Mouse (Mus musculus): Measurements from ENCODE around the gene Sidt1. TPM values are rescaled to one million over a fixed set of nuclear protein-coding genes. Genes with fewer than 3 reads are reported as not detected.

The Sidt1 gene
- polyA plus RNA-seq (2015; fragmentation: Nextera tagmentation; extraction: Ambion mirVana) = 0.02 and 0.05 TPM in 2 replicates

- no peak for ATAC-seq (ENCODE audit: low read depth)
- Histone ChIP-seq H3K27ac (ENCODE audit: low read length) (no peak within 1 kb of the TSS), H3K27me3 (ENCODE audit: control insufficient read depth, insufficient read depth, low read depth, low read length) (peaks cover 28% of the 10 kb centered on the region), H3K4me3 (ENCODE audit: low read depth, low read length) (peak within 1 kb of the TSS; percentile 54), H3K36me3 (ENCODE audit: control insufficient read depth, insufficient read depth) (no peaks in the 10 kb centered on the region), H3K9me3 (replicated peaks; ENCODE audit: control insufficient read depth, low read length) (peaks cover 3% of the 10 kb centered on the region; the same call in 1 of the 2 replicates), H3K4me2 (ENCODE audit: low read depth, low read length) (peak within 1 kb of the TSS; percentile 78), H3K9ac (ENCODE audit: low read depth, low read length) (peak within 1 kb of the TSS; percentile 45; the same call in 1 of the 2 replicates), H3K4me1 (ENCODE audit: control insufficient read depth, low read depth, low read length) (no peaks in the 10 kb centered on the region)
- 3% methylated on average over 15 of the region's 15 CpGs for WGBS (ENCODE audit: insufficient replicate concordance)
Observed at GRCm38 (mm10) chr16:44332861-44333284, at the start of gene Sidt1. TSS of gene Sidt1 (minus strand) at chr16:44333196.

- H3K4me3 ChIP-seq (ENCODE audit: low read depth, low read length) = no peak overlapping the region
- no peak overlapping the region for H3K9ac ChIP-seq (ENCODE audit: low read depth, low read length)
- H3K27ac ChIP-seq (ENCODE audit: low read length) = no peak overlapping the region
- no peaks in the 10 kb centered on the region for H3K4me1 ChIP-seq (ENCODE audit: control insufficient read depth, low read depth, low read length)
- H3K36me3 ChIP-seq (ENCODE audit: control insufficient read depth, insufficient read depth) = peaks cover 4% of the 10 kb centered on the region
- H3K9me3 ChIP-seq (replicated peaks; ENCODE audit: control insufficient read depth, low read length) = no peaks in the 10 kb centered on the region
- no peak for ATAC-seq (ENCODE audit: low read depth)
- H3K27me3 ChIP-seq (ENCODE audit: control insufficient read depth, insufficient read depth, low read depth, low read length) = no peaks in the 10 kb centered on the region
- no peak overlapping the region for H3K4me2 ChIP-seq (ENCODE audit: low read depth, low read length)
- WGBS (ENCODE audit: insufficient replicate concordance) = 85% methylated on average over 5 of the region's 5 CpGs
Observed at GRCm38 (mm10) chr16:44381578-44381977, 48.6 kb upstream of the Sidt1 start.

GRCm38 (mm10) chr16:44380006-44380405, 47.0 kb upstream of the Sidt1 start:
- Histone ChIP-seq H3K36me3 (ENCODE audit: control insufficient read depth, insufficient read depth) (peaks cover 4% of the 10 kb centered on the region), H3K4me3 (ENCODE audit: low read depth, low read length) (no peak overlapping the region), H3K4me2 (ENCODE audit: low read depth, low read length) (no peak overlapping the region), H3K4me1 (ENCODE audit: control insufficient read depth, low read depth, low read length) (no peaks in the 10 kb centered on the region), H3K9me3 (replicated peaks; ENCODE audit: control insufficient read depth, low read length) (no peaks in the 10 kb centered on the region), H3K27ac (ENCODE audit: low read length) (no peak overlapping the region), H3K27me3 (ENCODE audit: control insufficient read depth, insufficient read depth, low read depth, low read length) (no peaks in the 10 kb centered on the region), H3K9ac (ENCODE audit: low read depth, low read length) (no peak overlapping the region)
- no peak for ATAC-seq (ENCODE audit: low read depth)
- WGBS (ENCODE audit: insufficient replicate concordance) = 76% methylated on average over 4 of the region's 4 CpGs

- H3K27ac ChIP-seq (ENCODE audit: low read length) = no peak overlapping the region
- 50% methylated on average over 4 of the region's 4 CpGs for WGBS (ENCODE audit: insufficient replicate concordance)
Observed at GRCm38 (mm10) chr16:44375459-44375858, 42.5 kb upstream of the Sidt1 start.

GRCm38 (mm10) chr16:44365522-44365921, 32.5 kb upstream of the Sidt1 start:
- H3K4me3 ChIP-seq (ENCODE audit: low read depth, low read length) = no peak overlapping the region
- 46% methylated on average over 7 of the region's 7 CpGs for WGBS (ENCODE audit: insufficient replicate concordance)
- H3K4me2 ChIP-seq (ENCODE audit: low read depth, low read length) = no peak overlapping the region
- no peaks in the 10 kb centered on the region for H3K4me1 ChIP-seq (ENCODE audit: control insufficient read depth, low read depth, low read length)
- H3K36me3 ChIP-seq (ENCODE audit: control insufficient read depth, insufficient read depth) = 0 out of 2 replicates have a peak, but pooled peaks cover 2% of the 10 kb centered on the region
- H3K27me3 ChIP-seq (ENCODE audit: control insufficient read depth, insufficient read depth, low read depth, low read length) = no peaks in the 10 kb centered on the region
- no peak overlapping the region for H3K9ac ChIP-seq (ENCODE audit: low read depth, low read length)
- ATAC-seq (ENCODE audit: low read depth) = peak; percentile 55
- H3K9me3 ChIP-seq (replicated peaks; ENCODE audit: control insufficient read depth, low read length) = no peaks in the 10 kb centered on the region
- no peak overlapping the region for H3K27ac ChIP-seq (ENCODE audit: low read length)

More at GRCm38 (mm10) chr16:44375459-44375858, 42.5 kb upstream of the Sidt1 start:
- no peak overlapping the region for H3K4me3 ChIP-seq (ENCODE audit: low read depth, low read length)
- no peaks in the 10 kb centered on the region for H3K4me1 ChIP-seq (ENCODE audit: control insufficient read depth, low read depth, low read length)
- H3K9ac ChIP-seq (ENCODE audit: low read depth, low read length) = no peak overlapping the region
- no peaks in the 10 kb centered on the region for H3K9me3 ChIP-seq (replicated peaks; ENCODE audit: control insufficient read depth, low read length)
- H3K27me3 ChIP-seq (ENCODE audit: control insufficient read depth, insufficient read depth, low read depth, low read length) = no peaks in the 10 kb centered on the region
- ATAC-seq (ENCODE audit: low read depth) = no peak
- peaks cover 7% of the 10 kb centered on the region for H3K36me3 ChIP-seq (ENCODE audit: control insufficient read depth, insufficient read depth)
- no peak overlapping the region for H3K4me2 ChIP-seq (ENCODE audit: low read depth, low read length)

- Histone ChIP-seq H3K9me3 (replicated peaks; ENCODE audit: control insufficient read depth, low read length) (no peaks in the 10 kb centered on the region), H3K27me3 (ENCODE audit: control insufficient read depth, insufficient read depth, low read depth, low read length) (no peaks in the 10 kb centered on the region), H3K9ac (ENCODE audit: low read depth, low read length) (no peak overlapping the region), H3K36me3 (ENCODE audit: control insufficient read depth, insufficient read depth) (no peaks in the 10 kb centered on the region), H3K4me2 (ENCODE audit: low read depth, low read length) (no peak overlapping the region), H3K27ac (ENCODE audit: low read length) (no peak overlapping the region), H3K4me1 (ENCODE audit: control insufficient read depth, low read depth, low read length) (peaks cover 8% of the 10 kb centered on the region), H3K4me3 (ENCODE audit: low read depth, low read length) (no peak overlapping the region)
- WGBS (ENCODE audit: insufficient replicate concordance) = 80% methylated on average over 10 of the region's 10 CpGs
- no peak for ATAC-seq (ENCODE audit: low read depth)
Observed at GRCm38 (mm10) chr16:44361921-44362890, 29.2 kb upstream of the Sidt1 start.

- Histone ChIP-seq H3K27me3 (ENCODE audit: control insufficient read depth, insufficient read depth, low read depth, low read length) (no peaks in the 10 kb centered on the region), H3K9ac (ENCODE audit: low read depth, low read length) (no peak overlapping the region), H3K4me3 (ENCODE audit: low read depth, low read length) (no peak overlapping the region), H3K4me2 (ENCODE audit: low read depth, low read length) (peak overlapping the region; percentile 4; the same call in 1 of the 2 replicates), H3K4me1 (ENCODE audit: control insufficient read depth, low read depth, low read length) (peaks cover 8% of the 10 kb centered on the region), H3K27ac (ENCODE audit: low read length) (no peak overlapping the region), H3K9me3 (replicated peaks; ENCODE audit: control insufficient read depth, low read length) (no peaks in the 10 kb centered on the region), H3K36me3 (ENCODE audit: control insufficient read depth, insufficient read depth) (no peaks in the 10 kb centered on the region)
- peak; percentile 98 for ATAC-seq (ENCODE audit: low read depth)
- 52% methylated on average over 4 of the region's 4 CpGs for WGBS (ENCODE audit: insufficient replicate concordance)
Observed at GRCm38 (mm10) chr16:44357571-44358268, 24.7 kb upstream of the Sidt1 start.

- no peak for ATAC-seq (ENCODE audit: low read depth)
- no peaks in the 10 kb centered on the region for H3K36me3 ChIP-seq (ENCODE audit: control insufficient read depth, insufficient read depth)
- H3K27ac ChIP-seq (ENCODE audit: low read length) = no peak overlapping the region
- WGBS (ENCODE audit: insufficient replicate concordance) = 35% methylated on average over 7 of the region's 7 CpGs
- no peak overlapping the region for H3K4me2 ChIP-seq (ENCODE audit: low read depth, low read length)
- no peak overlapping the region for H3K9ac ChIP-seq (ENCODE audit: low read depth, low read length)
- no peak overlapping the region for H3K4me3 ChIP-seq (ENCODE audit: low read depth, low read length)
- H3K4me1 ChIP-seq (ENCODE audit: control insufficient read depth, low read depth, low read length) = peaks cover 8% of the 10 kb centered on the region
- no peaks in the 10 kb centered on the region for H3K27me3 ChIP-seq (ENCODE audit: control insufficient read depth, insufficient read depth, low read depth, low read length)
- no peaks in the 10 kb centered on the region for H3K9me3 ChIP-seq (replicated peaks; ENCODE audit: control insufficient read depth, low read length)
Observed at GRCm38 (mm10) chr16:44356291-44356690, 23.3 kb upstream of the Sidt1 start.

Measured in liver, embryonic 16.5 days (tissue).